Mouse (Mus musculus): ENCODE results near the gene Slc25a38. TPM values are rescaled to one million over a fixed set of nuclear protein-coding genes. Genes with fewer than 3 reads are reported as not detected.
A peak's percentile ranks its signal among the peaks of the same experiment; 100 is the strongest.
"Not testable (repeated sequence)": the region's sequence is repeated elsewhere in the genome, so short reads cannot be mapped to it uniquely, and the experiment has no call there.

Slc25a38 gene
- total and polyA plus RNA-seq, 2 experiments from 2014 or later, result 35.3 to 60.0 TPM

DNA sequence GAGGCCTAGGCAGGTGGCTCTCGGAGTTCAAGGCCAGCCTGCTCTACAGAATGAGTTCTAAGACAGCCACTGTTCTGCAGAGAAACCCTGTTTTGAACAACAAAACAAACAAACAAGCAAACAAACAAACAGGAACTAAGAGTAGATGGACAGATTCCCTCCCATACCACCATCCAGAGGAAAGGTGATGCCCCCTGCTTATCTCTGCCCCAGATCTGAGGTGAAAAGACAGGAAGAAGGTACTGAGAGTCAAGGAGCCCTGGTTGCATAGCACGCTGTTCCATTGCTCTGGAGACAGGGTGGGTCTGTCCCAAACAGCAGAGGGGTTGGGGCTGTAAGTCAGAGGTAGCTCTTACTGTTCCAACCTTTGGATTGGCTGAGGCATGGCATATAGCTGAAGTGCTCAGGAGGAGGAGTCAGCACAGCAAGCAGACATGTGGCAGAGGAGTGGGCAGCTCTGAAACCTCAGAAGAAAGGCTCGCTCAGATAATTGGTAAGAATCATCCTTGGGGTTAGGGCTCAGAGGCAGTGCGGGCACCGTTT, 18.4 kb upstream of the Slc25a38 start, which contains the start of gene Ccr8:
Ccr8 (plus strand) TSS at position 419 of the 543 bp plus-strand sequence.
- WGBS, result 80% methylated on average over 5 of the region's 5 CpGs
- H3K27me3 ChIP-seq (ENCODE audit: insufficient read depth, low read length), result no peaks in the 10 kb centered on the region
- no peaks in the 10 kb centered on the region for H3K9me3 ChIP-seq (ENCODE audit: low read length)
- ATAC-seq (ENCODE audit: low FRiP score) (no peak), DNase-seq (ENCODE audit: low spot score) (no peak)
- H3K27ac ChIP-seq (ENCODE audit: low read depth, low read length), result no peak within 1 kb of the TSS
- H3K4me2 ChIP-seq (ENCODE audit: low read depth, low read length, poor library complexity, severe bottlenecking), result no peak within 1 kb of the TSS
- H3K4me1 ChIP-seq (ENCODE audit: insufficient read depth, low read length), result no peaks in the 10 kb centered on the region
- H3K4me3 ChIP-seq (ENCODE audit: low read depth, low read length), result no peak within 1 kb of the TSS
- TF ChIP-seq CTCF (IDR thresholded peaks at IDR 0.05), result no peak
- H3K36me3 ChIP-seq (ENCODE audit: insufficient read depth, low read length), result no peaks in the 10 kb centered on the region
- no peak within 1 kb of the TSS for H3K9ac ChIP-seq (replicated peaks; ENCODE audit: low read length, poor library complexity, severe bottlenecking)

GRCm38 (mm10) chr9:120093701-120094100, 16.5 kb upstream of the Slc25a38 start:
- no peak for TF ChIP-seq CTCF (IDR thresholded peaks at IDR 0.05)
- ATAC-seq (ENCODE audit: low FRiP score) (no peak), DNase-seq (ENCODE audit: low spot score) (no peak)
- Histone ChIP-seq H3K36me3 (ENCODE audit: insufficient read depth, low read length) (no peaks in the 10 kb centered on the region), H3K27me3 (ENCODE audit: insufficient read depth, low read length) (no peaks in the 10 kb centered on the region), H3K4me3 (ENCODE audit: low read depth, low read length) (no peak overlapping the region), H3K4me1 (ENCODE audit: insufficient read depth, low read length) (no peaks in the 10 kb centered on the region), H3K9me3 (ENCODE audit: low read length) (no peaks in the 10 kb centered on the region), H3K9ac (replicated peaks; ENCODE audit: low read length, poor library complexity, severe bottlenecking) (no peak overlapping the region), H3K27ac (ENCODE audit: low read depth, low read length) (no peak overlapping the region), H3K4me2 (ENCODE audit: low read depth, low read length, poor library complexity, severe bottlenecking) (no peak overlapping the region)
- WGBS, result 87% methylated on average over 13 of the region's 13 CpGs

DNA sequence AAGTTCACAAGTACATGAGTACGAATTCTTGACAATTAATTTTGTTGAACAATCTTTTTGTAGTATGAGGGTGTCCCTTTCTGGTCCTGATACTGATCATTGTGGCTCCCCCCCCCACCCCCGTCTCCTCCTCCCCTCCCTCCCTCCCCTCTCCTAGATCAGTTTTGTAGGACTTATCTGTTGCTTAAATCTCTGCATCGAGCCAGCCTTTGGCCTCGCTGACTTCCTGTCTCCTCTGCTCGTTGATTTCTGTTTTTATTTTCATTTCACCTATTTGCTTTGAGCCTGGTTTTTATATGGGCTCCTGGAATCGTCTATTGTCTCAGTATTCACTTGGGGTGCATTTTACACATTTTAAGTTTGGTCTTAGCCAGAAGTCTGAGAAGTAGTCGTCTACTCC, 14.3 kb upstream of the Slc25a38 start:
- DNase-seq (ENCODE audit: low spot score) (no peak), ATAC-seq (ENCODE audit: low FRiP score) (no peak)
- Histone ChIP-seq H3K27ac (ENCODE audit: low read depth, low read length) (no peak overlapping the region), H3K4me2 (ENCODE audit: low read depth, low read length, poor library complexity, severe bottlenecking) (no peak overlapping the region), H3K9me3 (ENCODE audit: low read length) (no peaks in the 10 kb centered on the region), H3K36me3 (ENCODE audit: insufficient read depth, low read length) (no peaks in the 10 kb centered on the region), H3K9ac (replicated peaks; ENCODE audit: low read length, poor library complexity, severe bottlenecking) (no peak overlapping the region), H3K4me1 (ENCODE audit: insufficient read depth, low read length) (no peaks in the 10 kb centered on the region), H3K27me3 (ENCODE audit: insufficient read depth, low read length) (no peaks in the 10 kb centered on the region), H3K4me3 (ENCODE audit: low read depth, low read length) (no peak overlapping the region)
- no peak for TF ChIP-seq CTCF (IDR thresholded peaks at IDR 0.05)
- 69% methylated on average over 7 of the region's 7 CpGs for WGBS

DNA sequence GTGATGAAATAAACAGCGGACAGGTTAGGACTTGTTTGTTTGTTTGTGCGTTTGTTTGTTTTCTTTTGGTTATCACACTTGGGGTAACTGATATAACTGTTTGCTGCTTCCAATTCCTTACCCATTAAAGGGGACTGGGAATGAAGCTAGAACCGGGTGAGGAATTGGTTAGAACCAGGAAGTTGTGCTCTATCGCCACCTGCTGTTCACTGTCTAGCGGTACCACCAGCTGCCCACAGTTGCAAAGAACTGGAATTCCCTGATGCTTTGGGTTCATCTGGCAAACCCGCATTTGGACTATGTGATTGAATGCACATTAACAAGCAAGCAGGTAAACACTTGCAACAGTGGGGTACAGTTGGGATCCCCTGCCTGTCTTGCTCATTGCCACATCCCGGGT, 11.5 kb upstream of the Slc25a38 start:
- Histone ChIP-seq H3K4me3 (ENCODE audit: low read depth, low read length) (no peak overlapping the region), H3K27me3 (ENCODE audit: insufficient read depth, low read length) (no peaks in the 10 kb centered on the region), H3K9me3 (ENCODE audit: low read length) (no peaks in the 10 kb centered on the region), H3K4me1 (ENCODE audit: insufficient read depth, low read length) (no peaks in the 10 kb centered on the region), H3K9ac (replicated peaks; ENCODE audit: low read length, poor library complexity, severe bottlenecking) (no peak overlapping the region), H3K36me3 (ENCODE audit: insufficient read depth, low read length) (no peaks in the 10 kb centered on the region), H3K27ac (ENCODE audit: low read depth, low read length) (no peak overlapping the region), H3K4me2 (ENCODE audit: low read depth, low read length, poor library complexity, severe bottlenecking) (no peak overlapping the region)
- DNase-seq (ENCODE audit: low spot score), result peak; percentile 79
- no peak for ATAC-seq (ENCODE audit: low FRiP score)
- peak; percentile 90 for TF ChIP-seq CTCF (IDR thresholded peaks at IDR 0.05)
- 20% methylated on average over 7 of the region's 7 CpGs for WGBS

DNA sequence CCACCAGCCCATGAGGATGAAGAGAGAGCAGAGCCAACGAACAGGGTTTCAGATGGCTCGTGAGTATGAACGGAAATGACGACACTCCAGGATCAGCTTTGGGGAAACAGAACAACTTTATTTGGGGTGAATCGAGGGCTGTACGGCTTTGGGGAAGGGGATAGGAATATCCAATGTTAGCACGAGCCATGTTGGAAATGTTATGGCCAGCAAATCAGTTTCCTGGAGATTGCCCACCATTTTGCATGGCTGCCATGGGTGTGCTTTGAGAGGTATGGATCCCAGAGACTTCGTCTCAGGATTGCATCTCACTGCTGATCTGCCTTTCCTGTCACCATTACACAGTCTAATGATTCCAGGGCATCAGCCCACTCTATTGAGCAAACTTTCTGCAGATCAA, 10.9 kb upstream of the Slc25a38 start:
- DNase-seq (ENCODE audit: low spot score), result no peak
- 90% methylated on average over 8 of the region's 8 CpGs for WGBS
- no peaks in the 10 kb centered on the region for H3K27me3 ChIP-seq (ENCODE audit: insufficient read depth, low read length)
- ATAC-seq (ENCODE audit: low FRiP score), result no peak
- no peak overlapping the region for H3K9ac ChIP-seq (replicated peaks; ENCODE audit: low read length, poor library complexity, severe bottlenecking)
- H3K36me3 ChIP-seq (ENCODE audit: insufficient read depth, low read length), result no peaks in the 10 kb centered on the region
- TF ChIP-seq CTCF (IDR thresholded peaks at IDR 0.05), result no peak
- H3K4me3 ChIP-seq (ENCODE audit: low read depth, low read length), result no peak overlapping the region
- H3K9me3 ChIP-seq (ENCODE audit: low read length), result no peaks in the 10 kb centered on the region
- no peak overlapping the region for H3K4me2 ChIP-seq (ENCODE audit: low read depth, low read length, poor library complexity, severe bottlenecking)
- no peak overlapping the region for H3K27ac ChIP-seq (ENCODE audit: low read depth, low read length)
- no peaks in the 10 kb centered on the region for H3K4me1 ChIP-seq (ENCODE audit: insufficient read depth, low read length)

- Histone ChIP-seq H3K27me3 (ENCODE audit: insufficient read depth, low read length) (no peaks in the 10 kb centered on the region), H3K4me3 (ENCODE audit: low read depth, low read length) (no peak overlapping the region), H3K4me2 (ENCODE audit: low read depth, low read length, poor library complexity, severe bottlenecking) (no peak overlapping the region), H3K4me1 (ENCODE audit: insufficient read depth, low read length) (no peaks in the 10 kb centered on the region), H3K36me3 (ENCODE audit: insufficient read depth, low read length) (no peaks in the 10 kb centered on the region), H3K9me3 (ENCODE audit: low read length) (no peaks in the 10 kb centered on the region), H3K9ac (replicated peaks; ENCODE audit: low read length, poor library complexity, severe bottlenecking) (no peak overlapping the region), H3K27ac (ENCODE audit: low read depth, low read length) (no peak overlapping the region)
- TF ChIP-seq CTCF (IDR thresholded peaks at IDR 0.05), result no peak
- DNase-seq (ENCODE audit: low spot score) (no peak), ATAC-seq (ENCODE audit: low FRiP score) (no peak)
- 96% methylated on average over 2 of the region's 2 CpGs for WGBS
Measured at GRCm38 (mm10) chr9:120101165-120101564, 9.0 kb upstream of the Slc25a38 start.

GRCm38 (mm10) chr9:120108953-120109352, 1.2 kb upstream of the Slc25a38 start:
- not testable (repeated sequence) for H3K9ac ChIP-seq (replicated peaks; ENCODE audit: low read length, poor library complexity, severe bottlenecking); H3K27me3 ChIP-seq (ENCODE audit: insufficient read depth, low read length); ATAC-seq (ENCODE audit: low FRiP score); H3K4me3 ChIP-seq (ENCODE audit: low read depth, low read length); H3K4me1 ChIP-seq (ENCODE audit: insufficient read depth, low read length); H3K27ac ChIP-seq (ENCODE audit: low read depth, low read length); DNase-seq (ENCODE audit: low spot score); H3K9me3 ChIP-seq (ENCODE audit: low read length); H3K36me3 ChIP-seq (ENCODE audit: insufficient read depth, low read length); H3K4me2 ChIP-seq (ENCODE audit: low read depth, low read length, poor library complexity, severe bottlenecking)
- WGBS, result 96% methylated on average over 12 of the region's 12 CpGs

All from midbrain, postnatal 0 days (tissue).